Mouse (Mus musculus) thymus, adult 2 months (tissue): ENCODE measurements around the gene Trabd2b. TPM values are rescaled to one million over a fixed set of nuclear protein-coding genes. Genes with fewer than 3 reads are reported as not detected.

Experiments used
- DNase-seq: peaks from one replicate; pipeline ENCODE4 v3.0.0; 2021
- H3K27ac ChIP-seq: fragments of 200-500 bp; 2 replicates; pipeline ENCODE4 v1.5.1; 2012; ENCODE audit warnings: low read length, control low read depth; ENCODE audit not compliant: control insufficient read depth, insufficient read depth
- H3K27me3 ChIP-seq: fragments of 200-500 bp; 2 replicates; pipeline ENCODE4 v1.6.1; 2012; ENCODE audit warnings: mild to moderate bottlenecking, low read length, moderate library complexity, mixed read lengths; ENCODE audit not compliant: control insufficient read depth, insufficient read depth
- H3K36me3 ChIP-seq: fragments of 200-500 bp; 2 replicates; pipeline ENCODE4 v1.6.1; 2012; ENCODE audit warnings: mild to moderate bottlenecking, low read length, moderate library complexity; ENCODE audit not compliant: control insufficient read depth, insufficient read depth
- H3K4me1 ChIP-seq: fragments of 200-500 bp; replicated peaks from 2 replicates; pipeline ENCODE4 v1.6.1; 2012; ENCODE audit warnings: low read length; ENCODE audit not compliant: control insufficient read depth, insufficient read depth
- H3K4me3 ChIP-seq: fragments of 200-500 bp; 2 replicates; pipeline ENCODE4 v1.5.1; 2012; ENCODE audit warnings: mild to moderate bottlenecking, low read length, control low read depth, moderate library complexity; ENCODE audit not compliant: control insufficient read depth, insufficient read depth
- CTCF ChIP-seq: fragments of 200-500 bp; IDR thresholded peaks from 2 replicates; pipeline ENCODE4 v1.5.1; 2012; ENCODE audit warnings: mild to moderate bottlenecking, control low read depth, low read length, moderate library complexity, borderline replicate concordance; ENCODE audit not compliant: control insufficient read depth, poor library complexity, insufficient read depth; ENCODE audit errors: extremely low read depth
- POLR2A ChIP-seq: fragments of 200-500 bp; IDR thresholded peaks from 2 replicates; pipeline ENCODE4 v1.6.1; 2012; ENCODE audit warnings: mild to moderate bottlenecking, low read length, control low read depth, moderate library complexity; ENCODE audit not compliant: control insufficient read depth, poor library complexity, insufficient read depth; ENCODE audit errors: extremely low read depth
- WGBS: fragments of 180-500 bp; shearing (Covaris S2); methylation state at CpG from one replicate; pipeline ENCODE4 v1.1.7; 2018; 5-methylcytosine and 5-hydroxymethylcytosine counted together
- polyA plus RNA-seq: library from polyadenylated mRNA; depleted of rRNA; stranded (reverse); fragments of >200 nt; gene quantifications from 2 replicates; pipeline ENCODE4 v1.2.3, GENCODE M21; 2012

Gene Trabd2b
- polyA plus RNA-seq, 1 experiment, result 1.5 TPM

GRCm38 (mm10) chr4:114434766-114435165, 28.2 kb downstream of the Trabd2b start:
- DNase-seq, result no peak
- Histone ChIP-seq H3K4me3 (no peak overlapping the region), H3K4me1 (no peaks in the 10 kb centered on the region), H3K27me3 (no peaks in the 10 kb centered on the region), H3K27ac (no peak overlapping the region), H3K36me3 (no peaks in the 10 kb centered on the region)
- 62% methylated on average over 1 of the region's 1 CpGs for WGBS
- TF ChIP-seq POLR2A (no peak), CTCF (no peak)

DNA sequence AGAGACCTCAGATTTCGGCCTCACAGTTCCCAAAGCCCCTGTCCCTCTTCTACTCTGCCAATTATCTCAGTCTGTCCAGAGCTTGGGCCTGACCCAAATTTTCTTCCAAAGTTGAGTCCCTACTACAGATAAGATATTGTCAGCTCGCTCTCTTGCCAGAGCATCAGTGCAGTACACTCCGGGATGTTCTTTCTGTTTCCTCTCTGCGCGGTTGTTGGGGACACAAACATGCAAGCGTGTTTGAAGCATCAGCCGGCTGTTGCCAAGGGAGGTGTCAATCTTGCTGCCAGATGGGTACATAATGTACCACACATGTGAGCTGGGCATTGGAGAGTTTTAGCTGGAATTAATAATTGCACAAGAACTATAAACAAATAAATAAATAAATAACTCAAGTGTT, 28.9 kb downstream of the Trabd2b start:
- no peaks in the 10 kb centered on the region for H3K4me1 ChIP-seq
- DNase-seq, result no peak
- WGBS, result 96% methylated on average over 7 of the region's 7 CpGs
- TF ChIP-seq CTCF (no peak), POLR2A (no peak)
- H3K4me3 ChIP-seq, result no peak overlapping the region
- H3K36me3 ChIP-seq, result no peaks in the 10 kb centered on the region
- no peaks in the 10 kb centered on the region for H3K27me3 ChIP-seq
- H3K27ac ChIP-seq, result no peak overlapping the region

GRCm38 (mm10) chr4:114438764-114439163, 32.2 kb downstream of the Trabd2b start:
- TF ChIP-seq CTCF, result no peak
- no peak for TF ChIP-seq POLR2A

DNA sequence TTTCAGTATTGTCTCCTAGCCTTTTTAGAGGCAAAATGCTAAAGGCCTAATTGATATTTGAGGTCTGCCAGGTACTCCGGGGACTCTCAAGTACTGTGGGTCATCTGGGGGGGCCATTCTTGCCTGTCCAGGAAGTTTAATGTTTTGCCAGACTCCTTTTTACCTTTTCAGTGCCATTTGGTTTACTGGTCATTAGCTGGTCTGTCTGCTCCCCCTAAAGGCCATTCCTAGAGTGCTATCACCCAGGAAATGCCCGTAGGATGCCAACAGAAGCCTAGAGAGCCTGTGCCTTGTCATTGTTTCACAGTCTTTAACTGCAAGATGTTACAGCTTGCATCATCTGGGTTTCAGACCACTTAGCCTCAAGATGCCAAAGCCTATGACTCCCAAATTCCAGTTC, 35.7 kb downstream of the Trabd2b start:
- Histone ChIP-seq H3K36me3 (no peaks in the 10 kb centered on the region), H3K27me3 (no peaks in the 10 kb centered on the region), H3K27ac (no peak overlapping the region), H3K4me1 (no peaks in the 10 kb centered on the region), H3K4me3 (no peak overlapping the region)
- no peak for TF ChIP-seq POLR2A
- TF ChIP-seq CTCF, result no peak
- WGBS, result 78% methylated on average over 2 of the region's 2 CpGs
- DNase-seq, result no peak

More at GRCm38 (mm10) chr4:114438764-114439163, 32.2 kb downstream of the Trabd2b start:
- 88% methylated on average over 2 of the region's 2 CpGs for WGBS
- Histone ChIP-seq H3K4me1 (no peaks in the 10 kb centered on the region), H3K27me3 (no peaks in the 10 kb centered on the region), H3K36me3 (no peaks in the 10 kb centered on the region), H3K27ac (no peak overlapping the region), H3K4me3 (no peak overlapping the region)
- no peak for DNase-seq

- Histone ChIP-seq H3K36me3 (no peaks in the 10 kb centered on the region), H3K4me3 (no peak overlapping the region), H3K27me3 (no peaks in the 10 kb centered on the region), H3K27ac (no peak overlapping the region), H3K4me1 (no peaks in the 10 kb centered on the region)
- 88% methylated on average over 3 of the region's 3 CpGs for WGBS
- no peak for DNase-seq
- TF ChIP-seq POLR2A (no peak), CTCF (no peak)
Measured at GRCm38 (mm10) chr4:114442661-114443060, 36.1 kb downstream of the Trabd2b start.

DNA sequence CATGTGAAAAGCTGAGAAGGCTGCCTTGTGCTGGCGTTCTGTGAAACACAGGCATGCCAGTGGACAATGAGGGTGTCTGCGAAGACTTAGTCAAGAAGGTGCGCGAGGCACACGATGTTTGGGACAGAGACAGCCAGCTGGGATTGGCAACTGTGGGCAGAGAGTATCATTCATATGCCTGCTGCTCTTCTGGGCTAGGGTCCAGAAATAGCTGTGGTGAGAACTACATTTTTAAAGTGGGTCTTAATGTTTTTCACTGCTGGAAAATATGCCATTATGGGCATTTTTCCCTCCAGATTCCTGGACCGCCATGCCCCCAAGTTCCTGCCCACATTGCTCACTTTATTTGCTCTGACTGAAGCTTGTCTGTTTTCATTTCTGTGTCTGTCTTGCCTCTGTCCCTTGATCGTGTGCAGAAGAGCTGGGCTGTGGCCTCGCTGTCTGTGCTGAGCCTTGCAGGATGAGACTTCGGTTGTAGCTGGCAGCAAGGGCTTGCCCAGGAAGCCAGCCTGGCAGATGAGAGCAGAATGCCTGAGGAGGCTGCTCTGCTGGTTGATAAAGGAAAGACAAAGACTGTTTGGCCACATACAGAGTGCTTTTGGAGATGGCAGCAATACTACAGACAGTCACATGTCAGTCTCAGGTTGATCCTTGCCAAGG, 42.0 kb downstream of the Trabd2b start:
- Histone ChIP-seq H3K27ac (no peak overlapping the region), H3K27me3 (no peaks in the 10 kb centered on the region), H3K4me3 (no peak overlapping the region), H3K4me1 (no peaks in the 10 kb centered on the region), H3K36me3 (no peaks in the 10 kb centered on the region)
- DNase-seq, result no peak
- no peak for TF ChIP-seq CTCF
- TF ChIP-seq POLR2A, result no peak
- 92% methylated on average over 9 of the region's 9 CpGs for WGBS

- H3K4me3 ChIP-seq, result no peak overlapping the region
- no peaks in the 10 kb centered on the region for H3K27me3 ChIP-seq
- DNase-seq, result no peak
- H3K4me1 ChIP-seq, result no peaks in the 10 kb centered on the region
- H3K36me3 ChIP-seq, result no peaks in the 10 kb centered on the region
- no peak for TF ChIP-seq CTCF
- TF ChIP-seq POLR2A, result no peak
- no peak overlapping the region for H3K27ac ChIP-seq
- WGBS, result 88% methylated on average over 3 of the region's 3 CpGs
Measured at GRCm38 (mm10) chr4:114453101-114453500, 46.6 kb downstream of the Trabd2b start.
